Mouse (Mus musculus): ENCODE data around the gene Pik3cd. TPM values are rescaled to one million over a fixed set of nuclear protein-coding genes. Genes with fewer than 3 reads are reported as not detected.

Pik3cd gene
- polyA plus RNA-seq, 1 experiment from 2014 or later, result 8.8 TPM

DNA sequence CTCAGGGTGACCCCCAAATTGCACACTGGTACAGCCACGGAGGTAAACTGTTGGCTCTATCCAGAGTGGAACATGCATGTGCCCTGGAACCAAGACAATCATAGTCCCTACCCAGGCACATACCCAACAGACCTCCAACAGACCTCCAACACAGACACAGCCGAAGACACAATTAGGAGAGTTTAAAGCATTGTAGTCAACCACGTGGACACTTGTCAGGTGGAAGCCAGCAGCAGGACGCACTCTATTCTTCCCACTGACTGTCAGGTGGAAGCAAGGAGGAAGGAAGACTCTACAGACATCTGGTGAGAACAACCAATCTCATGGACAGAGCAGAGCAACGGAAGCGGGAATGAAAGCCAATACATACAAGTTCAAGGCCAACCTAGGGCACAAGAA lies 36.7 kb downstream of the Pik3cd start:
- WGBS (ENCODE audit: insufficient replicate concordance), result 51% methylated on average over 6 of the region's 6 CpGs
- no peaks in the 10 kb centered on the region for H3K36me3 ChIP-seq (ENCODE audit: control insufficient read depth, insufficient read depth)
- no peaks in the 10 kb centered on the region for H3K9me3 ChIP-seq (replicated peaks; ENCODE audit: control insufficient read depth, low read length)
- no peak overlapping the region for H3K4me2 ChIP-seq (ENCODE audit: low read depth, low read length)
- H3K4me3 ChIP-seq (ENCODE audit: low read depth, low read length), result no peak overlapping the region
- no peaks in the 10 kb centered on the region for H3K27me3 ChIP-seq (ENCODE audit: control insufficient read depth, insufficient read depth, low read depth, low read length)
- no peak for ATAC-seq (ENCODE audit: low read depth)
- H3K9ac ChIP-seq (ENCODE audit: low read depth, low read length), result no peak overlapping the region
- H3K27ac ChIP-seq (ENCODE audit: low read length), result 0 out of 2 replicates have a peak overlapping the region, but pooled peaks have one; percentile 38
- no peaks in the 10 kb centered on the region for H3K4me1 ChIP-seq (ENCODE audit: control insufficient read depth, low read depth, low read length)

GRCm38 (mm10) chr4:149665016-149665691 lies 37.2 kb downstream of the Pik3cd start:
- H3K9me3 ChIP-seq (replicated peaks; ENCODE audit: control insufficient read depth, low read length), result no peaks in the 10 kb centered on the region
- ATAC-seq (ENCODE audit: low read depth), result no peak
- no peaks in the 10 kb centered on the region for H3K36me3 ChIP-seq (ENCODE audit: control insufficient read depth, insufficient read depth)
- WGBS (ENCODE audit: insufficient replicate concordance), result 35% methylated on average over 6 of the region's 6 CpGs
- no peaks in the 10 kb centered on the region for H3K4me1 ChIP-seq (ENCODE audit: control insufficient read depth, low read depth, low read length)
- H3K27me3 ChIP-seq (ENCODE audit: control insufficient read depth, insufficient read depth, low read depth, low read length), result no peaks in the 10 kb centered on the region
- no peak overlapping the region for H3K4me3 ChIP-seq (ENCODE audit: low read depth, low read length)
- H3K4me2 ChIP-seq (ENCODE audit: low read depth, low read length), result no peak overlapping the region
- H3K9ac ChIP-seq (ENCODE audit: low read depth, low read length), result no peak overlapping the region
- no peak overlapping the region for H3K27ac ChIP-seq (ENCODE audit: low read length)

DNA sequence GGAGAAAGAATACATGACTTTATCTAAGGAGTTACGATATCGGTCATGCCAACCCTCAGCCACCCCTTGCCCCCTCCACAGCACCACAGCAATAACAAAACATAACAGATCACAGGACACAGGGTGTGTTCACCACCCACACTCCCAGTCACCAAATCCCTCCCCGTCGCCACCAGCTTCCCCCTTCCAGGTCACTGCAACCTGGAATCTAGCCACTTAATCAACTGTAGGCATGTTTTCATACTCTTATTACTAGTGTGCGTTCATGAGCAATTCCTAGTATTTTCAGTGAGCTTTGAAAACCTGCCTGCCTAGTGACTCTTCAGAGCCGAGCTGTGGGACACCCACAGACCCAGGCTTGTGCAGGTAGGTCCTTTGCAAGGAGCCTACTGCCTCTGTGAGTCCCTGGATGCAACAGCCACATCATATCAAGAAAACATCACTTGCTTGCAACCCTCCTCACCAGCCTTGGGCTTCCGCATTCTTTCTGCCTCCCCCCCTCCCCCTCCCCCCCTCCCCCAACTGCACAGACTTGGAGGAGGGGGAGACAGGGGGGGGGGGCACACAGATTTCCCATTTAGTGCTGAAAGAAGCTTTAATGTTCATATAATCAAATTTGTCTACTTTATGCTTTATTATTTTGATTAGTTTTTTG lies 38.4 kb downstream of the Pik3cd start:
- no peak for ATAC-seq (ENCODE audit: low read depth)
- Histone ChIP-seq H3K27me3 (ENCODE audit: control insufficient read depth, insufficient read depth, low read depth, low read length) (no peaks in the 10 kb centered on the region), H3K4me1 (ENCODE audit: control insufficient read depth, low read depth, low read length) (no peaks in the 10 kb centered on the region), H3K4me2 (ENCODE audit: low read depth, low read length) (no peak overlapping the region), H3K9ac (ENCODE audit: low read depth, low read length) (no peak overlapping the region), H3K27ac (ENCODE audit: low read length) (no peak overlapping the region), H3K9me3 (replicated peaks; ENCODE audit: control insufficient read depth, low read length) (no peaks in the 10 kb centered on the region), H3K36me3 (ENCODE audit: control insufficient read depth, insufficient read depth) (no peaks in the 10 kb centered on the region), H3K4me3 (ENCODE audit: low read depth, low read length) (no peak overlapping the region)
- WGBS (ENCODE audit: insufficient replicate concordance), result 51% methylated on average over 7 of the region's 7 CpGs

DNA sequence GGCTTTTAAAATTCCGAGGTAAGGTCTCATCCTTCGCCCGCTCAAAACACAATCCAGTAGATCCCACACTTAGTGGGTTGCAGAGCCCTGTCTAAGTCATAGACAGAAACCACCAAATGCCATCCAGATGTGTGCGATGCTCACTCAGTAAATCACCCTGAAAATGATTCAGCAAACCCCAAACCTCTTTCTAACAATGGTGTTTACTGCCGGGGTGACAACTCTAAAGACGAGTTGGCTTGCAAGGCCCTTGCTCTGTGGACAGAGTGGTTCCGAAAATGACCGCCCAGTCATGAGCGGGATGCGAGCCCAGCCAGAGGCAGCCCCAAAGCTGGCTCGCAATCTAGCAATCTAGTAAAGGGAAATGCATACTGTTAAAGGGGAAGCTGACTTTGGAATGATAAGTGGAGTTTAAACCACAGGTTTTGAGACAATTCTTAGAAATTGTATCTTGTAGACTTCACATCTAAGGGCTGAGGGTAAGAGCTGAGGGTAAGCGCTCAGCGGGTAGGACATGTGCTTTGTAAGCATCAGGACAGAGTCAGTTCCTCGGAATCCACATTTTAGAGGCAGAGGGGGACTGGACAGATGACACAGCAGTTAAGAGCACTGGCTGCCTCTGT lies 40.3 kb downstream of the Pik3cd start:
- Histone ChIP-seq H3K4me1 (ENCODE audit: control insufficient read depth, low read depth, low read length) (no peaks in the 10 kb centered on the region), H3K27ac (ENCODE audit: low read length) (no peak overlapping the region), H3K4me3 (ENCODE audit: low read depth, low read length) (no peak overlapping the region), H3K9me3 (replicated peaks; ENCODE audit: control insufficient read depth, low read length) (no peaks in the 10 kb centered on the region), H3K36me3 (ENCODE audit: control insufficient read depth, insufficient read depth) (no peaks in the 10 kb centered on the region), H3K4me2 (ENCODE audit: low read depth, low read length) (no peak overlapping the region), H3K27me3 (ENCODE audit: control insufficient read depth, insufficient read depth, low read depth, low read length) (no peaks in the 10 kb centered on the region), H3K9ac (ENCODE audit: low read depth, low read length) (no peak overlapping the region)
- ATAC-seq (ENCODE audit: low read depth), result no peak
- 26% methylated on average over 14 of the region's 14 CpGs for WGBS (ENCODE audit: insufficient replicate concordance)

DNA sequence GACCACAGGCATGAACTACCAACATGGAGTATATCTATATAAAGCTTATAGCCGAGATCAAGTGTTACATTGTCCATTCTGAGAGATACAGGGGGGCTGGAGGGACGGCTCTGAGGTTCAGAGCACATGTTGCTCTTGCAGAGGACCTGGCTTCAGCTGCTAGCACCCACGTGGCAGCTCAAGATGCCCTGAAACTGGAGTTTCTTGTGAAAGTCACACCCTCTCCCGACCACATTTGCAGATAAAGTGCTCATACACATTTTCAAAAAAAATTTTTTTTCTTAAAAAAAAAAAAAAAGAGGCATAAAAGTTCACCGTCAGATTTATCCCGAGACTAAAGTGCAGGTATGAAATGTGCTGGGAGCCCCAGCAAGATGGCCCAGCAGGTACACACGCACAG lies 41.8 kb downstream of the Pik3cd start:
- Histone ChIP-seq H3K4me2 (ENCODE audit: low read depth, low read length) (no peak overlapping the region), H3K4me1 (ENCODE audit: control insufficient read depth, low read depth, low read length) (no peaks in the 10 kb centered on the region), H3K36me3 (ENCODE audit: control insufficient read depth, insufficient read depth) (no peaks in the 10 kb centered on the region), H3K9me3 (replicated peaks; ENCODE audit: control insufficient read depth, low read length) (no peaks in the 10 kb centered on the region), H3K4me3 (ENCODE audit: low read depth, low read length) (no peak overlapping the region), H3K27me3 (ENCODE audit: control insufficient read depth, insufficient read depth, low read depth, low read length) (no peaks in the 10 kb centered on the region), H3K9ac (ENCODE audit: low read depth, low read length) (no peak overlapping the region), H3K27ac (ENCODE audit: low read length) (no peak overlapping the region)
- ATAC-seq (ENCODE audit: low read depth), result no peak
- 43% methylated on average over 7 of the region's 7 CpGs for WGBS (ENCODE audit: insufficient replicate concordance)

- no peak overlapping the region for H3K4me2 ChIP-seq (ENCODE audit: low read depth, low read length)
Measured at GRCm38 (mm10) chr4:149659495-149660116, 42.8 kb downstream of the Pik3cd start.

GRCm38 (mm10) chr4:149657858-149658416 lies 44.4 kb downstream of the Pik3cd start:
- WGBS (ENCODE audit: insufficient replicate concordance), result 43% methylated on average over 11 of the region's 11 CpGs
- H3K9me3 ChIP-seq (replicated peaks; ENCODE audit: control insufficient read depth, low read length), result no peaks in the 10 kb centered on the region
- H3K9ac ChIP-seq (ENCODE audit: low read depth, low read length), result no peak overlapping the region
- H3K4me1 ChIP-seq (ENCODE audit: control insufficient read depth, low read depth, low read length), result no peaks in the 10 kb centered on the region
- H3K4me3 ChIP-seq (ENCODE audit: low read depth, low read length), result no peak overlapping the region
- no peak overlapping the region for H3K4me2 ChIP-seq (ENCODE audit: low read depth, low read length)
- H3K27me3 ChIP-seq (ENCODE audit: control insufficient read depth, insufficient read depth, low read depth, low read length), result no peaks in the 10 kb centered on the region
- no peak overlapping the region for H3K27ac ChIP-seq (ENCODE audit: low read length)
- H3K36me3 ChIP-seq (ENCODE audit: control insufficient read depth, insufficient read depth), result no peaks in the 10 kb centered on the region
- no peak; the same call in 1 of the 2 replicates for ATAC-seq (ENCODE audit: low read depth)

More at GRCm38 (mm10) chr4:149659495-149660116, 42.8 kb downstream of the Pik3cd start:
- WGBS (ENCODE audit: insufficient replicate concordance), result 73% methylated on average over 25 of the region's 25 CpGs
- Histone ChIP-seq H3K4me3 (ENCODE audit: low read depth, low read length) (no peak overlapping the region), H3K4me1 (ENCODE audit: control insufficient read depth, low read depth, low read length) (no peaks in the 10 kb centered on the region), H3K36me3 (ENCODE audit: control insufficient read depth, insufficient read depth) (no peaks in the 10 kb centered on the region), H3K9ac (ENCODE audit: low read depth, low read length) (no peak overlapping the region), H3K27me3 (ENCODE audit: control insufficient read depth, insufficient read depth, low read depth, low read length) (no peaks in the 10 kb centered on the region), H3K27ac (ENCODE audit: low read length) (no peak overlapping the region), H3K9me3 (replicated peaks; ENCODE audit: control insufficient read depth, low read length) (no peaks in the 10 kb centered on the region)
- no peak for ATAC-seq (ENCODE audit: low read depth)

DNA sequence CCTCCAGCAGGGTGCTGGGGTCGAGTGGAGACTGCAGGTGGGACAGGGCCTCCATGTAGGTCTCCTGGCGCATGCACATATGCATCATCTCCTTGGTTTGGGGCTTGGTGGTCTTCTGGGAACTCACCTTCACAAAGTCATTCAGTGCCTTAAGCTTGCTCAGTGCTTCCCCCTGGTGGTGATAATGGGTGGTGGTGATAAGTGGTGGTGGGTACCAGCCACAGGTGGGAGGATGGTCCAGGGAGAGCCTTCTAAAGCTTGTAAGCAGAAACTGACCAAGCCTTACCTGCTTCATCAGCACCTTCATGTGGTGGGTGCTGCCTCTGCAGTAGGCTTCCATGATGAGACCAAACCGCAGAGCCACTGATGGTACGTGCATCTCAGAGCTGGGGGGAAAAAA lies 48.1 kb downstream of the Pik3cd start:
- Histone ChIP-seq H3K36me3 (ENCODE audit: control insufficient read depth, insufficient read depth) (no peaks in the 10 kb centered on the region), H3K4me3 (ENCODE audit: low read depth, low read length) (no peak overlapping the region), H3K9ac (ENCODE audit: low read depth, low read length) (no peak overlapping the region), H3K9me3 (replicated peaks; ENCODE audit: control insufficient read depth, low read length) (no peaks in the 10 kb centered on the region), H3K4me2 (ENCODE audit: low read depth, low read length) (no peak overlapping the region), H3K4me1 (ENCODE audit: control insufficient read depth, low read depth, low read length) (no peaks in the 10 kb centered on the region), H3K27me3 (ENCODE audit: control insufficient read depth, insufficient read depth, low read depth, low read length) (no peaks in the 10 kb centered on the region), H3K27ac (ENCODE audit: low read length) (no peak overlapping the region)
- 70% methylated on average over 4 of the region's 4 CpGs for WGBS (ENCODE audit: insufficient replicate concordance)
- no peak for ATAC-seq (ENCODE audit: low read depth)
